12 mouse cellular contexts compared by ENCODE assay signal in the genomic region with DNA sequence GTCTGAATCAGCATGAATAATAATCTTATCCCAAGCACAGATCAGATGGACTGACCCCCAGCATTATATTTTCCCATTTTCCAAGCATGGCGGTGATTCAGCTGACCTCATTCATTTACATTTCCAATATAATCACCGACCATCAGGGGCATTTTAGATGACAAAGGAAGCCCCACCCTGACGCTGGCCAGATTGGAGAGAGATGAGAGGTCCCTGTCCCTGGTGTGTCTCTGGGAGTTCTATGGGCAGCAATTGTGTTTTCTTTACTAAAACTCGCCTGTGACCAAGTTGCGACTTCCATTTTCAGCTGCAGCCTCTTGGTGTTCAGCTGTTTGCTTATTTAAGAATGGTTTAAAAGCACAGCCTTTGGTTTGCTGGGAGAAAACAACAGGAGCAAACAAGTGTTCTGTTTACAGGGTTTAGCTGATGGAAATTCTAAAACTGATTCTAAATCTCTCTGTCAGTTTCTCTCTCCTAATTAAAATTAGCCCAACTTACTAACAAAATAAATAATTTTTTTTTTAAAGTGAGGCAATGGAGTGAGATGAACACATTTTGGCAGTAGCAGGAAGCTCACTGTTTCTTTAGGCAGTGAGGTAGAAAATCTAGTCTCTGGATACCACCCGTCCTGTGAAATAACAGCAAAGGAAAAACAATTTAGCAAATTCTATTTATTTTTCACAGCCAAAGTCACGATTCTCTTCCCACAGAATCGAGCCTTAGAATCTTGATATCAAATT.
DNase-seq lines count a peak whose midpoint lies in the region; ATAC-seq and TF ChIP-seq lines count a peak whose summit lies in the region.
"Had no signal": no experiment of that assay in that cellular context is flagged by ENCODE, and none has a peak within 500 bp of the region (broad histone marks: within the 10 kb centered on the region; RNA-seq: fewer than 3 reads in every experiment).

No protein-coding gene starts in this region.

- no peaks in the 10 kb centered on the region for H3K27me3 ChIP-seq in liver, postnatal 0 days (ENCODE audit: insufficient read depth, low read length)
- no peaks in the 10 kb centered on the region for H3K27me3 ChIP-seq in forebrain, embryonic 14.5 days (replicated peaks; ENCODE audit: control insufficient read depth, insufficient read depth, low read length)
- H3K27me3 ChIP-seq in hindbrain, embryonic 15.5 days = no peaks in the 10 kb centered on the region
- no peaks in the 10 kb centered on the region for H3K27me3 ChIP-seq in neural tube, embryonic 15.5 days (replicated peaks)

- no peak for TF ChIP-seq EP300 in liver, postnatal 0 days (IDR thresholded peaks at IDR 0.05; ENCODE audit: low read depth)

- DNase-seq in liver, postnatal 0 days = no peak
- DNase-seq in liver = no peak
- no peak for DNase-seq in forebrain, embryonic 14.5 days (ENCODE audit: low spot score)
- DNase-seq in cerebellum, adult 9-10 months = no peak
- DNase-seq in adrenal gland, postnatal 10 days = no peak
- DNase-seq: cerebellum, postnatal 25 days; kidney, postnatal 4 days; right cerebral cortex, adult 18-20 months had no signal

- no peaks in the 10 kb centered on the region for H3K9me3 ChIP-seq in liver, postnatal 0 days (ENCODE audit: low read length)
- H3K9me3 ChIP-seq in forebrain, embryonic 14.5 days (replicated peaks; ENCODE audit: control insufficient read depth, low read length) = no peaks in the 10 kb centered on the region
- H3K9me3 ChIP-seq in hindbrain, embryonic 15.5 days = no peaks in the 10 kb centered on the region
- H3K9me3 ChIP-seq in neural tube, embryonic 15.5 days (replicated peaks) = no peaks in the 10 kb centered on the region

- H3K4me3 ChIP-seq in liver, postnatal 0 days (ENCODE audit: low read depth, low read length) = no peak overlapping the region
- no peak overlapping the region for H3K4me3 ChIP-seq in forebrain, embryonic 14.5 days (ENCODE audit: low read depth, low read length)
- no peak overlapping the region for H3K4me3 ChIP-seq in hindbrain, embryonic 15.5 days
- no peak overlapping the region for H3K4me3 ChIP-seq in neural tube, embryonic 15.5 days (replicated peaks)
- H3K4me3 ChIP-seq: erythroblast, embryonic 14.5 days had no signal

- peak overlapping the region; percentile 32; the same call in 1 of the 2 replicates for H3K4me2 ChIP-seq in liver, postnatal 0 days (ENCODE audit: low read depth, low read length)
- peak overlapping the region; percentile 32 for H3K4me2 ChIP-seq in forebrain, embryonic 14.5 days (ENCODE audit: low read length)
- peak overlapping the region; percentile 26 for H3K4me2 ChIP-seq in hindbrain, embryonic 15.5 days
- H3K4me2 ChIP-seq in neural tube, embryonic 15.5 days = peak overlapping the region; percentile 17; the same call in 1 of the 2 replicates

- H3K4me1 ChIP-seq in liver, postnatal 0 days (ENCODE audit: insufficient read depth) = 0 out of 2 replicates have a peak, but pooled peaks cover 3% of the 10 kb centered on the region
- H3K4me1 ChIP-seq in forebrain, embryonic 14.5 days (ENCODE audit: control insufficient read depth, insufficient read depth, low read length) = peaks cover 19% of the 10 kb centered on the region
- peaks cover 24% of the 10 kb centered on the region for H3K4me1 ChIP-seq in hindbrain, embryonic 15.5 days (replicated peaks)
- peaks cover 21% of the 10 kb centered on the region for H3K4me1 ChIP-seq in neural tube, embryonic 15.5 days

- ATAC-seq in liver, postnatal 0 days = no peak
- ATAC-seq in forebrain, embryonic 14.5 days = no peak
- no peak for ATAC-seq in hindbrain, embryonic 15.5 days (ENCODE audit: low FRiP score, low read depth)
- no peak for ATAC-seq in neural tube, embryonic 15.5 days (ENCODE audit: low FRiP score)

- no peaks in the 10 kb centered on the region for H3K36me3 ChIP-seq in liver, postnatal 0 days (replicated peaks; ENCODE audit: insufficient read depth, low read length)
- H3K36me3 ChIP-seq in forebrain, embryonic 14.5 days (ENCODE audit: control insufficient read depth, insufficient read depth, low read length) = no peaks in the 10 kb centered on the region
- no peaks in the 10 kb centered on the region for H3K36me3 ChIP-seq in hindbrain, embryonic 15.5 days
- H3K36me3 ChIP-seq in neural tube, embryonic 15.5 days = no peaks in the 10 kb centered on the region

- 62% methylated on average over 8 of the region's 8 CpGs for WGBS in liver, postnatal 0 days (ENCODE audit: insufficient replicate concordance)
- 4% methylated on average over 8 of the region's 8 CpGs for WGBS in forebrain, embryonic 14.5 days
- WGBS in hindbrain, embryonic 15.5 days = 12% methylated on average over 8 of the region's 8 CpGs
- WGBS in neural tube, embryonic 15.5 days = 21% methylated on average over 8 of the region's 8 CpGs

- no peak for TF ChIP-seq CTCF in liver, postnatal 0 days (IDR thresholded peaks at IDR 0.05; ENCODE audit: low read depth)

- no peak overlapping the region for H3K27ac ChIP-seq in liver, postnatal 0 days (ENCODE audit: low read depth)
- no peak overlapping the region for H3K27ac ChIP-seq in forebrain, embryonic 14.5 days (ENCODE audit: low read depth, low read length)
- peak overlapping the region; percentile 17; the same call in 1 of the 2 replicates for H3K27ac ChIP-seq in hindbrain, embryonic 15.5 days (replicated peaks)
- no peak overlapping the region for H3K27ac ChIP-seq in neural tube, embryonic 15.5 days (replicated peaks)
- H3K27ac ChIP-seq: liver, embryonic 14.5 days had no signal

- no peak overlapping the region for H3K9ac ChIP-seq in liver, postnatal 0 days (replicated peaks)
- H3K9ac ChIP-seq in forebrain, embryonic 14.5 days (ENCODE audit: low read length) = no peak overlapping the region
- H3K9ac ChIP-seq in hindbrain, embryonic 15.5 days = no peak overlapping the region
- no peak overlapping the region for H3K9ac ChIP-seq in neural tube, embryonic 15.5 days (replicated peaks)
- H3K9ac ChIP-seq: liver, embryonic 14.5 days had no signal
